Mouse (Mus musculus) heart, adult 2 months (tissue): ENCODE results near the gene Zc3h10. TPM values are rescaled to one million over a fixed set of nuclear protein-coding genes. Genes with fewer than 3 reads are reported as not detected.

Experiments
- DNase-seq, 2 experiments: peaks; one replicate each; pipeline ENCODE4 v3.0.0; 2021
- H3K27ac ChIP-seq: fragments of 200-600 bp; 2 replicates; pipeline ENCODE4 v1.8.1; 2022
- H3K27me3 ChIP-seq: fragments of 200-500 bp; 2 replicates; pipeline ENCODE4 v1.6.1; 2012; ENCODE audit warnings: mild to moderate bottlenecking, low read length, inconsistent platforms, mixed read lengths; ENCODE audit not compliant: control insufficient read depth, insufficient read depth
- H3K36me3 ChIP-seq: fragments of 200-500 bp; 2 replicates; pipeline ENCODE4 v1.6.1; 2012; ENCODE audit warnings: low read length, inconsistent platforms; ENCODE audit not compliant: control insufficient read depth, insufficient read depth
- H3K4me1 ChIP-seq: fragments of 200-500 bp; 2 replicates; pipeline ENCODE4 v1.6.1; 2011; ENCODE audit warnings: low read length; ENCODE audit not compliant: control insufficient read depth, insufficient read depth
- H3K4me3 ChIP-seq: fragments of 200-600 bp; 2 replicates; pipeline ENCODE4 v1.8.1; 2022
- H3K79me2 ChIP-seq: fragments of 200-500 bp; replicated peaks from 2 replicates; pipeline ENCODE4 v1.6.1; 2012; ENCODE audit warnings: mild to moderate bottlenecking, inconsistent platforms, low read length, moderate library complexity, mixed read lengths; ENCODE audit not compliant: control insufficient read depth, insufficient read depth
- H3K9ac ChIP-seq: fragments of 200-500 bp; 2 replicates; pipeline ENCODE4 v1.6.1; 2012; ENCODE audit warnings: low read depth, mild to moderate bottlenecking, control low read depth, inconsistent platforms, low read length, mixed read lengths
- CTCF ChIP-seq: fragments of 200-600 bp; IDR thresholded peaks from 2 replicates; pipeline ENCODE4 v1.8.1; 2022; ENCODE audit warnings: antibody characterized with exemption, mild to moderate bottlenecking, moderate library complexity
- EP300 ChIP-seq: fragments of 200-500 bp; IDR thresholded peaks from 2 replicates; pipeline ENCODE4 v1.6.1; 2011; ENCODE audit warnings: low read depth, low read length, control low read depth; ENCODE audit not compliant: insufficient read depth
- POLR2A ChIP-seq: fragments of 200-500 bp; IDR thresholded peaks from 2 replicates; pipeline ENCODE4 v1.6.1; 2011; ENCODE audit warnings: mild to moderate bottlenecking, low read depth, low read length, control low read depth; ENCODE audit not compliant: insufficient read depth
- WGBS: fragments of 180-500 bp; shearing (Covaris S2); methylation state at CpG from one replicate; pipeline ENCODE4 v1.1.7; 2018; 5-methylcytosine and 5-hydroxymethylcytosine counted together
- intact Hi-C: fragments of 180-260 bp; cut with DNase I; formaldehyde crosslinking; loops from one replicate; pipeline ENCODE4 v1.15.1; 2025
- polyA plus RNA-seq: library from polyadenylated mRNA; depleted of rRNA; stranded (reverse); fragments of >200 nt; gene quantifications from 2 replicates; pipeline ENCODE4 v1.2.3, GENCODE M21; 2012
- total RNA-seq, 2 experiments: library from RNA; stranded (reverse); gene quantifications; 2 replicates each; pipeline ENCODE4 v1.2.3; 2021

The Zc3h10 gene
- total and polyA plus RNA-seq, 3 experiments, result 6.8 to 7.6 (median 7.5) TPM

GRCm38 (mm10) chr10:128502341-128502740 is 45.2 kb downstream of the Zc3h10 start:
- peak overlapping the region; percentile 79 for H3K27ac ChIP-seq
- WGBS, result 39% methylated on average over 5 of the region's 5 CpGs
- peak; percentile 56 to 75 for DNase-seq
- no peaks in the 10 kb centered on the region for H3K36me3 ChIP-seq
- H3K4me3 ChIP-seq, result peak overlapping the region; percentile 21; the same call in 1 of the 2 replicates
- peak overlapping the region; percentile 32 for H3K9ac ChIP-seq
- no peaks in the 10 kb centered on the region; the same call in 1 of the 2 replicates for H3K79me2 ChIP-seq
- no peaks in the 10 kb centered on the region for H3K27me3 ChIP-seq
- H3K4me1 ChIP-seq, result peaks cover 6% of the 10 kb centered on the region
- TF ChIP-seq EP300 (0 out of 2 replicates have a peak, but pooled peaks have one; percentile 41), POLR2A (peak; percentile 39; the same call in 1 of the 2 replicates), CTCF (no peak)
- intact Hi-C loops, result no loop called here

- WGBS, result 1% methylated on average over 21 of the region's 21 CpGs
- Histone ChIP-seq H3K4me3 (peak overlapping the region; percentile 62), H3K27ac (peak overlapping the region; percentile 95), H3K36me3 (no peaks in the 10 kb centered on the region), H3K27me3 (no peaks in the 10 kb centered on the region), H3K79me2 (no peaks in the 10 kb centered on the region; the same call in 1 of the 2 replicates), H3K9ac (peak overlapping the region; percentile 83), H3K4me1 (peaks cover 10% of the 10 kb centered on the region)
- no peak for TF ChIP-seq POLR2A
- 0 out of 2 replicates have a peak, but pooled peaks have one; percentile 30 for TF ChIP-seq EP300
- intact Hi-C loops, result loop anchor here (2.0 to 10.0 kb wide), 2 partner anchors 48 to 404 kb away; partner anchors contain the start of genes Baz2a and Zc3h10
- DNase-seq, result peak; percentile 80 to 81
Measured at GRCm38 (mm10) chr10:128499116-128499671, 48.4 kb downstream of the Zc3h10 start.

- Histone ChIP-seq H3K27me3 (no peaks in the 10 kb centered on the region), H3K4me1 (peaks cover 10% of the 10 kb centered on the region), H3K27ac (peak within 1 kb of the TSS; percentile 95), H3K36me3 (no peaks in the 10 kb centered on the region), H3K9ac (peak within 1 kb of the TSS; percentile 83), H3K79me2 (no peaks in the 10 kb centered on the region; the same call in 1 of the 2 replicates), H3K4me3 (peak within 1 kb of the TSS; percentile 62)
- intact Hi-C loops, result loop anchor here (2.0 to 10.0 kb wide), 2 partner anchors 48 to 404 kb away; partner anchors contain the start of genes Baz2a and Zc3h10
- TF ChIP-seq POLR2A (peak; percentile 45), CTCF (peak; percentile 40; the same call in 1 of the 2 replicates), EP300 (peak; percentile 89)
- WGBS, result 1% methylated on average over 27 of the region's 27 CpGs
- peak; percentile 95 to 99 for DNase-seq
Measured at GRCm38 (mm10) chr10:128498590-128498989, 49.0 kb downstream of the Zc3h10 start, which contains the start of gene Myl6b. Gene Myl6b, minus strand, starts transcription at chr10:128498685.

DNA sequence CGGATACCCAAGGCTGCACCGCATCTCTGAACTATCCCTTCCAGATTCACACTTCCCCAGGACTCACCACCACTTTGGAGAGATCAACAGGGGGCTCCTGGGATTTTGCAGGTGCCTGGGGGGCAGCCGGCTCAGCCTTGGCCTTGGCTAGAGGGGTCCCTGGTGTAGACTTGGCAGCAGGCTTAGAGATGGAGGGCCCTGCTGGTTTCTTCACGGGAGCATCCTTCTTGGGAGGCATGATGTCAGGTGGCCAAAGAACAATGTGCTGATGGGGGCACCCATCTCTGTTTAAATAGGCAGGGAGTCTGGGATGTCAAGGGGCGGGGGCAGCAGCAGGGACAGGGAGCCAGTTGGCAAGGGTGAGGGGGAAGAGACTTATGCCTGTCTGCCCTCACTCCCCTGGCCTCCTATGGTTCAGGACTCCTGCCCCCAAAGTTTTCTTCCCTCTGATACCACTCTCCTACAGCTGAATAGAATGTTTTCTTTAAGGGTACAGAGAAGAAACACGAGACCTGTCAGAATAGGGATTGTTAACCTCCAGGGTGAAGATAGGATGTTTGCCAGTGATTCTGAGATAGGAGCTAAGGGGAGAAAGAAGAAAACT is 50.3 kb downstream of the Zc3h10 start:
- no peak overlapping the region for H3K4me3 ChIP-seq
- TF ChIP-seq EP300 (no peak), POLR2A (no peak), CTCF (no peak)
- peaks cover 9% of the 10 kb centered on the region for H3K4me1 ChIP-seq
- H3K79me2 ChIP-seq, result no peaks in the 10 kb centered on the region
- DNase-seq, result no peak
- WGBS, result 51% methylated on average over 6 of the region's 6 CpGs
- intact Hi-C loops, result loop anchor here (10.0 kb wide), 1 partner anchor 402 kb away; the partner anchor contains the start of gene Baz2a
- H3K9ac ChIP-seq, result no peak overlapping the region
- H3K27ac ChIP-seq, result no peak overlapping the region
- H3K27me3 ChIP-seq, result no peaks in the 10 kb centered on the region
- H3K36me3 ChIP-seq, result no peaks in the 10 kb centered on the region

GRCm38 (mm10) chr10:128496509-128497077 is 51.0 kb downstream of the Zc3h10 start:
- H3K36me3 ChIP-seq, result no peaks in the 10 kb centered on the region; the same call in 1 of the 2 replicates
- 37% methylated on average over 6 of the region's 6 CpGs for WGBS
- no peak overlapping the region for H3K9ac ChIP-seq
- no peak overlapping the region for H3K4me3 ChIP-seq
- DNase-seq, result no peak
- H3K27ac ChIP-seq, result no peak overlapping the region
- intact Hi-C loops, result loop anchor here (10.0 kb wide), 1 partner anchor 402 kb away; the partner anchor contains the start of gene Baz2a
- H3K4me1 ChIP-seq, result peaks cover 13% of the 10 kb centered on the region
- no peak for TF ChIP-seq CTCF
- no peak for TF ChIP-seq POLR2A
- TF ChIP-seq EP300, result no peak
- H3K27me3 ChIP-seq, result no peaks in the 10 kb centered on the region
- H3K79me2 ChIP-seq, result no peaks in the 10 kb centered on the region
